9 mouse cellular contexts compared by ENCODE assay signal in the genomic region with DNA sequence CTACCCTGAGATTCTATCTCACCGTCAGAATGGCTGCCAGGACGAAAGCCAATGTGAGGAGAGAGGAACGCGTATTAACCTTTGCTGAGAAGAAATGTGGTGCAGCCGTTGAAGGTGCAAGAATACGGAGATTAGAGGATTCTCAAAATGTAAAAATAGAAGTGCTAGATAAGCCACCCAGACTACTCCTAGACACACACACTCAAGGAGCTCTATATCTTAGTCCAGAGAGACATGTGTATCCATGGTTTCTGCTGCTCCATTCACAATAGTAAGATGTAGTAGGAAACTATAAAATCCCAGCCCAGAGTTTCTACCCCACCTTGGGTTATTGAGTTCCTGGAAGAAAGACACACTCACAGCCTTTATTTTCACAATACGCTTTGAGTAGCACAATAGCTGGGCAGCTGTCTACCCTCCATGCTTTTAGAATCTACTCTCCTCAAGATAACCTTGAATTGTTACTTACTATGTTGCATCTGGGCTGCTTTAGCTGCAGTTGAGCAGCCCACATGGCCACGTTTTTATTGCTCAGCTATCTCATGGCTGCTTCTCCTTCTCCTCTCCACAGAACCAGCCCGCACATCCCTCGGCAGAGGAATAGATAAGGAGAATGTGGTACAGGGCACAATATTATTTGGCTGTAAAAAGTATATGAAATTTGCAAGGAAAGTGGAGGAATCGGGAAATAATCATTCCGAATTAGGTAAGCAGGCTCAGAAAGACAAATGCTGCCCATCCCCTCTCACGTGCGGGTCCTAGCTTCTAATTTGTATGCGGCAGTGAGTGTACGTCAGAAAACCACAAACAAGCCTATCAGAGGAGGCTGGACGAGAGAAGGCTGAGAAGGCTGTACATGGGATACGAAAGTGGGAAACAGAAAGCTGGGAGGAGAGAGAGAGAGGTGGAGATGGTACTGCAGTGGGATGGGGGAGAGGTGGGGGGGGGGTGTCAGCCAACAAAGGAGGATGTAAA.
DNase-seq lines count a peak whose midpoint lies in the region; ATAC-seq and TF ChIP-seq lines count a peak whose summit lies in the region.
"Had no signal": no experiment of that assay in that cellular context is flagged by ENCODE, and none has a peak within 500 bp of the region (broad histone marks: within the 10 kb centered on the region; RNA-seq: fewer than 3 reads in every experiment).

No protein-coding gene starts in this region.

- H3K36me3 ChIP-seq in heart, embryonic 16.5 days (ENCODE audit: control insufficient read depth, insufficient read depth) = no peaks in the 10 kb centered on the region
- no peaks in the 10 kb centered on the region for H3K36me3 ChIP-seq in E14TG2a.4 (ENCODE audit: insufficient read depth, low read length)
- no peaks in the 10 kb centered on the region for H3K36me3 ChIP-seq in forebrain, embryonic 16.5 days (ENCODE audit: control insufficient read depth, insufficient read depth)
- no peaks in the 10 kb centered on the region for H3K36me3 ChIP-seq in liver, embryonic 16.5 days (ENCODE audit: control insufficient read depth, insufficient read depth)

- peaks cover 11% of the 10 kb centered on the region for H3K4me1 ChIP-seq in heart, embryonic 16.5 days (ENCODE audit: control insufficient read depth, insufficient read depth, low read length)
- H3K4me1 ChIP-seq in E14TG2a.4 (replicated peaks; ENCODE audit: low read depth, low read length) = peaks cover 27% of the 10 kb centered on the region
- H3K4me1 ChIP-seq in forebrain, embryonic 16.5 days (replicated peaks; ENCODE audit: control insufficient read depth, insufficient read depth, low read length) = peaks cover 3% of the 10 kb centered on the region
- H3K4me1 ChIP-seq in liver, embryonic 16.5 days (ENCODE audit: control insufficient read depth, low read depth, low read length) = peaks cover 1% of the 10 kb centered on the region

- H3K9me3 ChIP-seq in heart, embryonic 16.5 days (replicated peaks; ENCODE audit: control insufficient read depth, low read length) = no peaks in the 10 kb centered on the region
- no peaks in the 10 kb centered on the region for H3K9me3 ChIP-seq in E14TG2a.4 (ENCODE audit: low read length)
- H3K9me3 ChIP-seq in forebrain, embryonic 16.5 days (ENCODE audit: control insufficient read depth, low read length) = no peaks in the 10 kb centered on the region
- H3K9me3 ChIP-seq in liver, embryonic 16.5 days (replicated peaks; ENCODE audit: control insufficient read depth, low read length) = no peaks in the 10 kb centered on the region

- no peak for ATAC-seq in heart, embryonic 16.5 days (replicated peaks; ENCODE audit: extremely low read depth, insufficient read depth, low FRiP score)
- ATAC-seq in forebrain, embryonic 16.5 days = peak; percentile 86
- no peak for ATAC-seq in liver, embryonic 16.5 days (ENCODE audit: low read depth)
- ATAC-seq in erythroid progenitor cell, adult 5-6 weeks (replicated peaks; ENCODE audit: low FRiP score, poor library complexity, severe bottlenecking) = no peak

- H3K27ac ChIP-seq in heart, embryonic 16.5 days (ENCODE audit: low read length) = no peak overlapping the region
- H3K27ac ChIP-seq in forebrain, embryonic 16.5 days (ENCODE audit: low read length) = peak overlapping the region; percentile 55; the same call in 1 of the 2 replicates
- H3K27ac ChIP-seq in liver, embryonic 16.5 days (ENCODE audit: low read length) = no peak overlapping the region

- H3K4me2 ChIP-seq in heart, embryonic 16.5 days (ENCODE audit: low read depth, low read length) = peak overlapping the region; percentile 21
- peak overlapping the region; percentile 38 for H3K4me2 ChIP-seq in forebrain, embryonic 16.5 days (ENCODE audit: low read length)
- peak overlapping the region; percentile 21 for H3K4me2 ChIP-seq in liver, embryonic 16.5 days (ENCODE audit: low read depth, low read length)

- no peaks in the 10 kb centered on the region for H3K27me3 ChIP-seq in heart, embryonic 16.5 days (ENCODE audit: control insufficient read depth, insufficient read depth, low read length)
- peaks cover 12% of the 10 kb centered on the region for H3K27me3 ChIP-seq in E14TG2a.4 (ENCODE audit: insufficient read depth, low read length)
- no peaks in the 10 kb centered on the region for H3K27me3 ChIP-seq in forebrain, embryonic 16.5 days (replicated peaks; ENCODE audit: control insufficient read depth, insufficient read depth, low read length)
- H3K27me3 ChIP-seq in liver, embryonic 16.5 days (ENCODE audit: control insufficient read depth, insufficient read depth, low read depth, low read length) = no peaks in the 10 kb centered on the region

- peak overlapping the region; percentile 23 for H3K4me3 ChIP-seq in heart, embryonic 16.5 days (ENCODE audit: low read length)
- H3K4me3 ChIP-seq in E14TG2a.4 (replicated peaks; ENCODE audit: low read length) = 0 out of 2 replicates have a peak overlapping the region, but pooled peaks have one; percentile 41
- H3K4me3 ChIP-seq in forebrain, embryonic 16.5 days (replicated peaks; ENCODE audit: low read length) = peak overlapping the region; percentile 28
- peak overlapping the region; percentile 5; the same call in 1 of the 2 replicates for H3K4me3 ChIP-seq in liver, embryonic 16.5 days (ENCODE audit: low read depth, low read length)

- intact Hi-C loops in heart, postnatal 25 days (cut with DNase I) = no loop called here

- TF ChIP-seq CTCF in E14TG2a.4 (conservative IDR thresholded peaks at IDR 0.05; ENCODE audit: low read length) = no peak

- DNase-seq in heart, postnatal 25 days (ENCODE audit: low spot score) = no peak
- no peak for DNase-seq in adrenal gland, postnatal 10 days
- no peak for DNase-seq in spleen, postnatal 14 days (ENCODE audit: low spot score in 2 of 2)
- DNase-seq: kidney, postnatal 36 days had no signal

- 50% methylated on average over 18 of the region's 18 CpGs for WGBS in heart, embryonic 16.5 days
- WGBS in forebrain, embryonic 16.5 days = 52% methylated on average over 18 of the region's 18 CpGs
- WGBS in liver, embryonic 16.5 days (ENCODE audit: insufficient replicate concordance) = 27% methylated on average over 18 of the region's 18 CpGs

- no peak overlapping the region for H3K9ac ChIP-seq in heart, embryonic 16.5 days (ENCODE audit: low read length)
- peak overlapping the region; percentile 39 for H3K9ac ChIP-seq in forebrain, embryonic 16.5 days (replicated peaks; ENCODE audit: low read depth, low read length)
- no peak overlapping the region for H3K9ac ChIP-seq in liver, embryonic 16.5 days (ENCODE audit: low read depth, low read length)
